Mouse (Mus musculus): ENCODE results near the gene Gpr15. TPM values are rescaled to one million over a fixed set of nuclear protein-coding genes. Genes with fewer than 3 reads are reported as not detected.

The Gpr15 gene
- polyA plus RNA-seq, 1 experiment from 2014 or later, result not detected

- ATAC-seq, result no peak
- Histone ChIP-seq H3K27me3 (replicated peaks) (no peaks in the 10 kb centered on the region), H3K36me3 (peaks cover 20% of the 10 kb centered on the region), H3K4me2 (peak overlapping the region; percentile 73), H3K27ac (peak overlapping the region; percentile 100), H3K4me1 (peaks cover 67% of the 10 kb centered on the region), H3K4me3 (peak overlapping the region; percentile 100; the same call in 1 of the 2 replicates), H3K9ac (peak overlapping the region; percentile 100), H3K9me3 (replicated peaks) (no peaks in the 10 kb centered on the region)
- WGBS (ENCODE audit: insufficient replicate concordance), result 51% methylated on average over 3 of the region's 3 CpGs
Observed at GRCm38 (mm10) chr16:58668586-58668985, 50.3 kb downstream of the Gpr15 start.

Small RNAs within 50 kb of the gene (microRNA-seq; reads per million reads assigned to microRNA genes)
- not detected for gene Gm27564

Other genes with a start within 250 kb of the Gpr15 start
- gene St3gal6, start 194.8 kb downstream of the Gpr15 start, polyA plus RNA-seq (2016; fragmentation: Nextera tagmentation; extraction: Ambion mirVana), result 60.1 TPM in 2 replicates
- not detected in 2 replicates for gene Gm813, start 102.1 kb downstream of the Gpr15 start, polyA plus RNA-seq (2016; fragmentation: Nextera tagmentation; extraction: Ambion mirVana)
- gene E330017A01Rik, start 80.3 kb downstream of the Gpr15 start, polyA plus RNA-seq (2016; fragmentation: Nextera tagmentation; extraction: Ambion mirVana), result not detected in 2 replicates
- 692 and 703 TPM in 2 replicates for gene Cpox, start 48.8 kb downstream of the Gpr15 start, polyA plus RNA-seq (2016; fragmentation: Nextera tagmentation; extraction: Ambion mirVana)
- 41.3 and 41.8 TPM in 2 replicates for gene Cldnd1, start 8.8 kb upstream of the Gpr15 start, polyA plus RNA-seq (2016; fragmentation: Nextera tagmentation; extraction: Ambion mirVana)
- not detected in 2 replicates for gene Olfr172, start 44.1 kb upstream of the Gpr15 start, polyA plus RNA-seq (2016; fragmentation: Nextera tagmentation; extraction: Ambion mirVana)
- gene Olfr173, start 81.2 kb upstream of the Gpr15 start, polyA plus RNA-seq (2016; fragmentation: Nextera tagmentation; extraction: Ambion mirVana), result not detected in 2 replicates
- gene Olfr175-ps1, start 107.7 kb upstream of the Gpr15 start, polyA plus RNA-seq (2016; fragmentation: Nextera tagmentation; extraction: Ambion mirVana), result not detected in 2 replicates
- not detected in 2 replicates for gene Olfr177, start 155.7 kb upstream of the Gpr15 start, polyA plus RNA-seq (2016; fragmentation: Nextera tagmentation; extraction: Ambion mirVana)
- not detected in 2 replicates for gene Olfr178, start 173.0 kb upstream of the Gpr15 start, polyA plus RNA-seq (2016; fragmentation: Nextera tagmentation; extraction: Ambion mirVana)
- gene Olfr181, start 209.7 kb upstream of the Gpr15 start, polyA plus RNA-seq (2016; fragmentation: Nextera tagmentation; extraction: Ambion mirVana), result not detected in 2 replicates
- gene Olfr180, start 210.3 kb upstream of the Gpr15 start, polyA plus RNA-seq (2016; fragmentation: Nextera tagmentation; extraction: Ambion mirVana), result not detected in 2 replicates

Measured in liver, embryonic 12.5 days (tissue).